Mouse (Mus musculus) mesoderm, embryonic 11.5 days (tissue): Measurements from ENCODE around the gene Ryr1.

Experiments used
- DNase-seq: peaks from one replicate; pipeline ENCODE4 v3.0.0-alpha.2; 2012; ENCODE audit warnings: low read depth, low spot score

Gene Ryr1

DNA sequence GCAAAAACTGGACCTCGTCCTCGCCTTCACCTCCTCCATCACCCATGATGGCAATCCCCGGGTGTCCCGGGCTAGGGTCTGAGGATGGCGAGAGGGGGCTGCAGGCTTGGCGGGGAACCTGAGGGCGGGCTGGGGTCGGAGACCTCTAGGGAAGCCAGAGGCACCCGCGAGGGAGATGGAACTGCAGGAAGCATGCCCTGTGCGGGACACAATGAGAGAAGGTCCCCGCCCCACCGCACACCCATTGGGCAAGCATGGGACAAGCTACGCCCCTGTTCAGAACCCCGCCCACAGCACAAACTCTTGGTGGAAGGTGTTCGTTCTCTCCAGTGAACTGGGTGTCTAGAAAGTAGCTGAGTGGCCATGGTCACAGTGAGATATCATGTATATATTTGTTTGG, at the start of gene Ryr1:
Gene Ryr1 (minus strand): TSS at position 210 of the 400 bp plus-strand sequence.
- peak; percentile 78 for DNase-seq

DNA sequence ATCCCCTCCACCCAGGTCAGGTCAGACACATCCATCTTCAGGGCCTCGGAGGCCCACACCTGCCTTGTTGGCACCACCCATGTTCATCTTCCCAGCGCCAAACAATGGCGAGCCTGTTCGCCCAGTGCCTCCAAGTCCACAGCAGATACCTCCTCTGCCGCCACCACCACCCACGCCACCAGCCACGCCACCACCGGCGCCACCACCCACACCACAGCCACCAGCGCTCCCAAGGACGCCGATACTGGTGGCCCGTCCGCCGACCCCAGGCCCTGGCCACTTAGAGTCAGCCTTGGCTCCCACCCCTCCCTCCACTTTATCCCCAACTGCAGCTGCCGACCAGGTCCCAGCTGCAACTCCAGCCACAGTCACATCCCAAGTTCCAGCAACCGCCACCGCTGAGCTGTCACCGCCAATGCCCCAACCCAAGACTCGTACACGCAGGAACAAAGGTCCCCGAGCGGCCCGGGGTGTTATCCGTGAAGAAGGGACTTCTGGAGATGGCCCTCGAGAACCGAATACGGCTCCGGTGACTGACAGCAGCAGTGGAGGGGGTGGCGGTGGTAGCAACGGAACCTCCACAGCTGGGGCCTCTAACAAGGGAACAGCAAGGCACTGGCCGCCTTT, 47.5 kb upstream of the Ryr1 start:
- DNase-seq: no peak

DNA sequence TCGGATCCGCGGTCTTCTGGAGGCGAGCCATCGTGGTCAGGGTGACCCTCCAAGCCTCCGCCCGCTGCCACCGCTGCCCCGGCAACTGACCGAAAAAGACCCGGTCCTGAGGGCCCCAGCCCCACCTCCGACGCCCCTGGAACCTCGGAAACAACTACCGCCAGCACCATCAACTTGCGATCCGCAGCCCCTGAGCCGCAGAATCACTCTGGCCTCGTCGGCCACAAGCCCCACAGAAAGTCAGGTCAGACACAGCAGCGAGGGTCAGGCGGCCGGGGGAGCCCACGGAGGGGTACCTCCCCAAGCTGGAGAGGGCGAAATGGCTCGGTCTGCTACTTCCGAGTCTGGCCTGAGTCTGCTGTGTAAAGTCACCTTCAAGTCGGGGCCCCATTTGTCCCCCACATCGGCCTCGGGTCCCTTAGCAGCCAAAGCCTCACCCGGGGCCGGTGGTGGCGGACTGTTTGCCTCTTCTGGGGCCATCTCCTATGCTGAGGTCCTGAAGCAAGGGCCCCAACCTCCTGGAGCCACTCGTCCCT, 46.7 kb upstream of the Ryr1 start:
- no peak for DNase-seq

DNA sequence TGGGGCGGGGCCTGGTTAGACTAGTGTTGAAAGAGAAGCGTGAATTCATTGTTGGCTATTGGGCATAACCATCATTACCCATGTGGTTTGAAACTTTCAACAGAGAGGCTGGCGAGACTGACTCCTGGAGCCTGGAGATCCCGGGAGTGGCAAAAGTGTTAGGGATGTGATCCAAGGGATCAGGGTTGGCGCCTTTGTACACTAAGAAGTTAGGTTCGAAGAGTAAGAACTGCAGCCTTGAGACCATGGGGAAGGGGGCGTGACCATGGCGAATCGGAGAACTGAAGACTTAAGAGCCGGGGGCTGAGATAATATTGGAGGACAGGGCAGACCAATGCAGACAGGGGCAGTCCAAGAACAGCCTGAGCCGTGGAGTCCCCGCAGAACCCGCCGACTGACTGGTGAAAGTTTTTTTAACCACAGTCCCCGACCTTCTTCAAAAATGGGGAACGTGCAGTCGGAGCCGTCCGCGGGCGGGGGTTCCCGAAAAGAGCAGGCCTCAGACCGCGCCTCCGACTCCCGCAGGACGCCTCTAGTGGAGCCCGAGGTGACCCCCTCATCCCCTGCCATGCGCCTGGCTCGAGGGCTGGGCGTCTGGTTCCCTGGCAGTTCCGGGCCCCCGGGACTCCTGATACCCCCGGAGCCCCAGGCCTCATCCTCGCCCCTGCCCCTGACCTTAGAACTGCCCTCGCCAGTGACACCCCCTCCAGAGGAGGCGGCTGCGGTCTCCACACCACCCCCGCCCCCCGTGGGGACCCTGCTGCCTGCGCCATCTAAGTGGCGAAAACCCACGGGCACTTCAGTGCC, 46.0 kb upstream of the Ryr1 start:
- no peak for DNase-seq

DNA sequence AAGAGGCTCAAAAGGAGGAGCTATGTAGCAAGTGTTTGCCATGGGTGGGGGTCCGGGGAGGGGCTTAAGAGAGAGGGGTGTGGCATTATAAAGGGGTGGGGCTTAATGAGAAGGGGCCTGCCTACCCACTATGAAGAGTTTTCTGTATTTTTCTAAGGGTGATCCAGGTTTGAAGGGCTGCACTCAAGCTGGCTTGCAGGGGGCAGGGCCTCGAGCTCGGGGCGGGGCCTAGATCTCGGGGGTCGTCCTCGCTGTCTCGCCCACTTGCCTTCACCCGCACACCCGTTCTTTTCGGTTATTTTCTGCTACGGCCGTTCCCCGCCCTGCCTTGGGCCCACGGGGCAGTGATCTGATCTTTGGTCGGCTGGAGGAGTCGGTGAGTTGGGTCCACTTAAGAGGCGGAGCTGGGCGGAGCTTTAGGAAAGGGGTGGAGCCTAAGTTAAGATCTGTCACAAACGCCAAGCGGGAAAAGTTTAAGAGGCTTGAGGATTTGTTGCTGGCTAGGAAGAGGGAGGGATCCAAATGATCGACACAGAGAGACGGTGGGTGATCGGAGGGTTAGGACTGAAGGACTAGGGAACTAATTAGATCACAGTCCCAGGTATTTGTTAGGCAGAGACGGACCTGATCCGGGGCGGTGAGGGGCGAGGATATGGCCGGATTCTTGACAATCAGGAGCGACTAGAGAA, 45.2 kb upstream of the Ryr1 start, which contains the start of the genes Ggn and Spred3:
Gene Ggn (plus strand): TSS at position 145 of the 689 bp plus-strand sequence.
Gene Spred3 (minus strand): TSS at position 346 of the 689 bp plus-strand sequence.
- peak; percentile 73 for DNase-seq

DNA sequence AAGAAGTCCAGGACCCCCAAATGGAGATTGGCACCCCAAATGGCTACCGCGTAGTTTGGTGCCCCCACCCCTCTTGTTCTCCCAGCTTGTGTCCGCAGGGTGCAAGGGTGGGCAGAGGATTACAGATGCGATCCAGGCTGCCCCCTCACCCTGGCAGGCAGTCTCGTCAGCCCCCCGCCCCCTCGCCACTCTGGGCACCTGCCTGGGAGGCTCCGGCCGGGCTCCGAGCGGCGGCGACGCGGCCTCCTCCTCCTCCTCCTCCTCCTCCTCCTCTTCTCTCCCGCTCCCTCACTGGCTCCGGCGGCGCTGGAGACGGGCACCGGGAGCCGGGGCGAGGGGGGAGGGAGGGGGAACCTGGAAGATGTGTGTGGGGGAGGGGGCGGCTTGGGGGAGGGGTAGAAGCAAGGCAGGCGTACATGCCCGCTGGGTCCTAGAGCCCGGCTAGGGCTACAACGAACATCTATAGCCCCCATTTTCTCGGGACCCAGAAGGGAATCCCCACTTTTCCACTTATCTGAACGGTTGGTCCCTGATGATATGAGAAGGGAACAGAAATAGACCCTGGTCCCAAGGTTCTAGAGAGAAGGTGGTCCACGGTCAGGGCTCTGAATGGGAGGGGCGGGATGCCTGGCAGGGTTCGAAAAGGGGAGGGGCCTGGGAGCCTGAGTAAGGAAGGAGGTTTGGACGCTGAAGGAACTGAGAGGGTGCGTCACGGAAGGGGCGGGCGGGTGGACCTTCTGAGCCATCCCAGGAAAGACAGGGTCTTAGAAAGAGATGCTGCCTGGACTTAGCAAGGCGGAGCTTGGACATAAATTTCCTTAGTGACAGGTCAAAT, 44.5 kb upstream of the Ryr1 start:
- DNase-seq: peak; percentile 90

DNA sequence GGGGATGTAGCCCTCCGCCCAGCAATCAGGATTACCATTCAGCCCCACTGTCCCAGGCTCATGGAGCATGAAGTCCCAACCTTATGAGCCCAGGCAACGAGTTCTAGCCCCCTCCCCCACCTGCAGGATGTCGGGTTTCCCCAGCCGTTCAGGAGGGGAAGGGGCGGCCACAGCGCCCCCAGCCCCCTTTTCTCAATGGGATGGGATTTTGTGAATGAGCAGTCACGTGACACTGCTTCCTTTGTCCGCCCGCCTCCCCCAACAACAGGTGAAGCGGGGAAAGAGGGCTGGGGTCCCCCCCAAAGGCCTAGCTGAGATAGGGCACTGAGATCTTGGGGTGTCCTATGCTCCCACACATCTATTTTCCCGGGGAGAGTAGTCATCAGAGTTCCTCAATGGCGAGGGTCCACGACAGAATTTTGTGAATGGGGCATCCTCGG, 43.8 kb upstream of the Ryr1 start:
- peak; percentile 61 for DNase-seq

DNA sequence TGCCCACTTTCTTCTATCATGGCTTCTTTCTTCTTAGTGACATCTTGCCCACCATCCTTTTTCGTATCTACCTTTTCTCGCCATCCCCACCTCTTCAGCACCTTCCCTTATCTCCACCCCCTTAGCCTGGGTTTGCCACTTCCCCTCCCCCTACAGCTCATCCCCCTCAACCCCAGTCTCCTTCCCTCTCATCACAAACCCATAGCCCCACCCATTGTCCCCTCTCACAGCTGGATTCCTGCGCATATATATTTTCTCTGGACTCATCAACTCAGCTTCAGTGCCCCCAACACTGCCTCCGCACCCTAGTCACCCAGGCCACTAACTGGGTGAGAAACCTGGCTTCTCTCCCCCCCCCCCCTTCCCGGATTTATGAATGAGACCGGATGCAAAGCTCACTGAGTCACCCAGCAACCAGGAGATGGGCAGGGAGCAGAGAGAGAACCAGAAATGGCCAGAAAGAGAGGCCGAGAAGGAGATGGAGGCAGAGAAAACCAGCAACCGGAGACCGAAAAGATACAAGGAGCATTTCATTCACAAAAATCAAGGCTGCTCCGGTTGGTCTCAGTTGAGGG, 43.2 kb upstream of the Ryr1 start:
- DNase-seq: no peak

DNA sequence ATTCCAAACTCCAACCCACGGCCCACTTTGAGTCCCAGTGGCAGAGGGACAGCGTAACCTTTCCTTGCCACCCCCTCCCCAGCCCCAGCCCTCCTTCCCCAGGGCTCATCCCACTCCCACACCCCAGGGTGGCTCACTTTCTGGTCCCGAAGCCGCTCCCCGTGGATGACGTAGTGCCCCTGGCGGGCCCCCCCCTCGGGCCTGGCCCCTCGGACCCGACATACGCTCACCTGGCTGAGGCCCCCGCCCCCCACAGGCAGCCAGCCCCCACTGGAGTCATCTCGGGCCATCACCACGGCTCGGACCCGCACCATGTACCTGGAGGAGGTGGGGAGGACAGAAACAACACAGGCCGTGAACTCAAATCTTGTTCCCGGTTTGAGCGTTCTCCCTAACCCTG, 42.7 kb upstream of the Ryr1 start:
- DNase-seq: no peak

DNA sequence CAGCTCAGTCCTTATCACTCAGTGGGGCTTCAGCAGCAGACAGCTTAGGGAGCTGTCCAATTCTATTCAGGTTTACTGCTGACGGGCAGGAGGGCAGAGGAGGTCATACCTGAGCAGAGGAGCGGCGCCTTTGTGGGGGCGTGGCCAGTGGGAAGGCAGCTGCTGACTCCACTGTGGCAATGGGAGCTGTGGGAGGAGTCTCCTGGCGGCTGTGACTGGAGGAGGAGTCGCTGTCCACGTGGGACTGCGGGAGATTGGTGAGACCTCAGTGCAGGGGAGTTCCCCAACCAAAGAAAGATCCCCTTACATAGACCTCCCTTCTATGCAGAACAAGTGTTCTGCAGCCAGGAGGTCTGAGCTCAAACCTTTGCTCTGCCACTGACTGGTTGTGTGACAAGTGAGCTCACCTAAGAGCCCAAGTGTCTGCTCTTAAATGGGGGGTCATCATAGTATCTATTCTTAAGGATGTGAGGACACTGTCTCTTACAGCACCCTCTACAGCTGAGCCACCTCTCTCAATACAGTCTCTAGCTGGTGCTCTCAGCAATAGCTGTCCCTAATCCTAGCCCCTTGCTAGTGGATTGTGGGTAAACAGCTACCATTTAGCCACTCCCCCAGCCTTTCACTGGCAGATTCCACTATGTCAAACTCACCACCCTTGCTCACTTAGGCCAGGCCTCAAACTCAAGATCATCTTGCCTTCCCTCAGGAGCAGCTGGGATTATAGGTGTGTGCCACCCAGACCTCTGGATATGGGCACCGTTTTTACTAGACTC, 38.0 kb upstream of the Ryr1 start:
- DNase-seq: peak; percentile 33

DNA sequence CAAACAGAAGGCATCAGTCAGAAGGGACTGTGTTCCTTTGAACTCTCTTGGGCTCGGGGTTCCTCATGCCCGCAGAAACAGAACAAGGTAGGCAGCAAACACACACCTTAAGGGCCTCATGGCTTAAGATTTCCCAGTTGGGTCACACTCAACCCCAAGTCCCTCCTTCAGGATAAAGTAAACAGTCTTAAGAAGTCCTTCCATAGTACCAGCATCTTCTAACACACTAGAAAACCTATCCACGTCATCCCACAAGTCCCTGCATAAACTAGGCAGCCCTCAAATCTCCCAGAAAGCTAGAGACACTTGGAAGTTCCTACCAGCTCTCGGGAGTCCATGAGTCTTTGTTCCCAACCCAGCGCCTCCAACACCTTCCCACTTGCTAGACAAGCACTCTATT, 37.3 kb upstream of the Ryr1 start:
- no peak for DNase-seq

DNA sequence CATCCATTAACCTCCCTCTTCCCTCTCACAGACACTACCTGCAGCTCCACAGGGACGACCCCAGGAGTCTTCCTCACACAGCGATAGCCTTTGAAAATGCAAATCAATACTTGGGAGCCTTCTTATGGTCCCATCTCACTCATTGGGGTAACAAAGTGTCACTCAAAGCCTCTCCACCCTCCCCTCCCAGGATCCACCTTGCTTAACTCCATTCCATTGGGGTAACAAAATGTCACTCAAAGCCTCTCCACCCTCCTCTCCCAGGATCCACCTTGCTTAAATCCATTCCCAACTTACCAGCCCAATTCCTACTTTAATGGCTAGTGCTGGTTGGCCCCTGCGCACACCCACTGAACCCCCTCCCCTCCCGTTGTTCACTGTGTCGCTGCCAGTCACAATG, 33.3 kb upstream of the Ryr1 start:
- DNase-seq: no peak

DNA sequence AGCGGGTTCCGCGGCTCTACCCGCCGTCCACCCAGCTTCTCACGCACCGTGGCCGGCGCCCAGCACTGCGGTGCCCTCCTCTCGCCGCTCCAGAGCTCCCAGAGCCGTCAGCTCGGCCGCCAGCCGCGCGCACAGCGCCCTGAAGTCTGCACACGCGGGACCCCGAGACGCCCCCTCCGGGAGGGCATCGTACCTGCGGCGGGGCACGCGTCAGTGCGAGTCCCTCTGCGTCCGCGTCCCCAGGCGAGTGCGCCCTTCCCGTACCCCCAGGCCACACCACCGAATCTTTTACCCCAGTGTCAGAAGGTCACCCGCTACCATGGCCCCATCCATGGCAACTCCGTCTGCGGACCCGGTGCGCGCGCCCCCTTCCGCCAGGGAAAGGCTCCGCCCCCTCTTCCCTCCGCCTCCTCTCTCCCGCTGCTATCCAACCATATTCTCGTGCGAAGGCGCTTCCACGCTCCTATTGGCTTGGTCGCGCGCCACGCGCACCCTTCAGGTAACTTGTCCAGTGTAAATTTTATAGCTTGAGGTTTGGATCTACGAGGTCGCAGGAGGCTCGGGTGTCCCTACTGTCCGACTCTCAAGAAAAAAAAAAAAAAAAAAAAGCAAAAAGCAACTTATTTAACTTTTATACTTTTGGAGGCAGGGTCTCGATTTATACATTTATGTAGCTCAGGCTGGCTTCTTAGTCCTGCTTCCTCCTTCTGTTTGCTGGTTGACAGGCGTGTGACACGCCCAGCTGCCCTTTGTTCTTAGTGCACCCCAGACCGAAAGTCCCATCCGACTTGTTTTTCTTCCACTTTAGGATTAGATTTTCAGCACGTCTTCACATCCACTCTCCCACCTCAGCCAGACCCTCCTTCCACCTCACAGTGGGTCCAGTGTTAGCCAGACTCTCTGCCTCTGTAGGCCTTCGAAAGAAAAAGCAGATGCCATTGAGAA, 31.1 kb upstream of the Ryr1 start, which contains the start of gene Fam98c:
Gene Fam98c (minus strand): TSS at position 397 of the 945 bp plus-strand sequence.
- DNase-seq: peak; percentile 86

DNA sequence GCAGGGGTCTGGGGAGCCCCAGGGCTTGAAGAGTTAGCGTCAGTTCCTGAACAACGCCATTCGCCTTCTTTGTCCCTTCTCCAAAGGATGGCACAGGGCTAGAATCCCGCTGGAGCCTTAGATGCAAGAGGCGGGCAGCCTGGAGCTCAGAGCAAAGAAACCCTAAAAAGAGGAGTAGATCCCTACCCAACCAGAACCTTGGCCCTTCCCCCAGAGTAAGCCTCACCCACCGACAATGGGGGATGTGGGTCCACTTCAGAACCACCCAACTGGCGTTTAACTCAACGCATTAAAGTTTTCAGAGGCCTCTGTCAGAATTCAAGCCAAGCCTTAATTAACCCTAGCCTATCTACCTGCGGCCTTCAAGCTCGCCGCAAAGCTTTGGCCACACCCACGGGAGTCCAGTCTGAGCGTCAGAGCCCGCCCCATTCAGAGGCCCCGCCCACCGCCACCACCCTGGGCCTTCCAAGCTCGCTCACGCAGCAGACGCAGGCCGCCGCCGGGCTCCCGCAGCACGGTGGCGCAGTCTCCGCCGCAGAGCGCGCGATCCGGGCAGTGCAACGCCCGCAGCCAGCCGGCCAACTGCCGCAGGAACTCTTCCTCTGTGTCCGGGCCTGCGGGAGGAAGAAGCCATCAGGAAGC, 30.3 kb upstream of the Ryr1 start:
- DNase-seq: peak; percentile 86

DNA sequence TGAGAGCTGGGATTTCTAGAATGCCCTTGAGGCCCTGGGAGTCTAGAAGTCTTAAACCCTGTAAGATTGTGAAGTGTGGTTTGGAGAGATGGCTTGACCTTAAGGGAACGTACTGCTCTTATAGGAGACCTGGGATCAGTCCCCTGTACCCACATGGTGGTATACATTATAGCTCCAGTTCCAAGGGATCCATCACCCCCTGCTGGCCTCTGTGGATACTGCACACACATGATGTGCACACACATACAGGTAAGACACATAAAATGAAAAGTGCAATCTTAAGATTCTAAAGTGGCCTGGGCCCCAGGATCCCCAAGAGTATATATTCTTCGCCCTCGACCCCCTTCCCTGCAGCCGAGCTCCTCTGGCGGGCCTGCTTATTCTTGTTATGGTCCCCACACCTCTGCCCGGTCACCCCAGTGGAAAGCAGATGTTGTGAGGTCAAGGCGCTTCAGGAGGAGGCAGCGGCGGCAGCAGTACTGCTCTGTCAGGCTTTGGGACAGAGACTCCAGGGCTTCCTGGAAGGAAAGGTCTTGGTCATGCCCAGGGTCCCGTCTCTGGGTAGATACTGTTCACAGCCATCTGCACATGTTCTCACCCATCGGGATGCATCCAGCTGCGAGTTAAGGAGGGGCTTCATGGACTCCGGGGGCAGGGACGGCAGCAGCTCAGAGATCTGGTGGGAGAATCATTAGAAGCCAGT, 29.2 kb upstream of the Ryr1 start:
- DNase-seq: no peak

DNA sequence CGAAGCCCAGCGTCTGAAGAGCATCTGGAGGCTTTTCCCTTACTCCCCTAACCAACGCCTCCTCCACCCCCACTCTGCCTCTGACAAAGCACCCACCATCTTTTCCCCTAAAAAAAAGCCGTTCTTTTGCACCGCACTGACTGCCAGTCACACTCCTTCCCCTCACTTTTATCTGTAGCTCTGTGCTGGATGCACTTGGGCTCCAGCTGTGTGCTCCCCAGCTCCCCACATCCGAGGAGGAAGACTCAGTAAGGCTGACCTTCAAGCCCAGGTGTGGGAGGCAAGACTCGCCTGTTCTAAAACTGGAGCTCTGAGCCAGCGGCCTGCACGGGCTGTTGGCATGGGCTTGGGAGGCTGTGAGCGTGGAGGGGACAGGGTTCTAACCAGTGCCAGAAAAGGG, 26.5 kb upstream of the Ryr1 start:
- no peak for DNase-seq

DNA sequence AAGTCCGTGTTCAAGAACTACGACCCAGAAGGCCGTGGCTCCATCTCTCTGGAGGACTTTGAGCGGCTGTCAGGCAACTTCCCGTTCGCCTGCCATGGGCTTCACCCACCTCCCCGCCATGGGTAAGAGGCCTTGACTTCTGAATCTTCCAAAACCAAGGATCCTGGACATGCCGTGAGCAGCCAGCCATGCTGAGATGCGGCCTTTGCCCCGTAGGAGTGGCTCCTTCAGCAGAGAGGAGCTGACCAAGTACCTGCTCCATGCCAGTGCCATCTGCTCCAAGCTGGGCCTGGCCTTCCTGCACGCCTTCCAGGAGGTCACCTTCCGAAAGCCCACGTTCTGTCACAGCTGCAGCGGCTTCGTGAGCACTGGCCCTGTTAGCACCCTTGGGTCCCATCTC, 23.8 kb upstream of the Ryr1 start:
- DNase-seq: no peak
